Mouse (Mus musculus): ENCODE results near the gene Xpo6.
A peak's percentile ranks its signal among the peaks of the same experiment; 100 is the strongest.

The Xpo6 gene

GRCm38 (mm10) chr7:126194175-126194574 lies 6.1 kb downstream of the Xpo6 start:
- no peak for DNase-seq (ENCODE audit: low spot score in 2 of 2)

- no peak for DNase-seq (ENCODE audit: low spot score in 2 of 2)
Observed at GRCm38 (mm10) chr7:126191471-126191870, 8.8 kb downstream of the Xpo6 start.

GRCm38 (mm10) chr7:126189517-126189916 lies 10.8 kb downstream of the Xpo6 start:
- no peak for DNase-seq (ENCODE audit: low spot score in 2 of 2)

- DNase-seq (ENCODE audit: low spot score in 2 of 2), result no peak
Observed at GRCm38 (mm10) chr7:126185999-126186398, 14.3 kb downstream of the Xpo6 start.

GRCm38 (mm10) chr7:126183583-126183982 lies 16.7 kb downstream of the Xpo6 start:
- no peak for DNase-seq (ENCODE audit: low spot score in 2 of 2)

- no peak for DNase-seq (ENCODE audit: low spot score in 2 of 2)
Observed at GRCm38 (mm10) chr7:126181487-126181886, 18.8 kb downstream of the Xpo6 start.

GRCm38 (mm10) chr7:126180956-126181355 lies 19.3 kb downstream of the Xpo6 start:
- DNase-seq (ENCODE audit: low spot score in 2 of 2), result peak in 1 of 2 experiments; percentile 10

DNA sequence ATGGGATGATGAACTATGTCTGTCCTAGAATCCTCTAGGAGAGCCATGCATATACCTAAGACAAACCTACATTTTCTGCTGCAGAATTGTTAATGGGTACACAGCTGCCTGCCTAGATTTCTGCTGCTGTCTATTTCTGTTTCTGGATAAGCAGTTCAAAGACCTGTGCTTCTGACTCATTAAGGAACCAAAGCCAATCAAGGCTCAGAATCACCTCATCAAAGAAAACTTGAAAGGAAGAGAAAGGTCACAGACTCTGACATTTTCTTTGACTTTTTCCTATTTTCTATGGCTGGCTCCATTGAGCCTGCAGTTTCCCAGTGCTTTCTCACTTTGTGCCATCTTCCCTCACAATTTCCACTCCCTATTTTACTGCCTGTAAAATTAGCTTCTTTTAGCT lies 21.5 kb downstream of the Xpo6 start:
- DNase-seq (ENCODE audit: low spot score in 2 of 2), result no peak

- no peak for DNase-seq (ENCODE audit: low spot score in 2 of 2)
Observed at GRCm38 (mm10) chr7:126175999-126176398, 24.3 kb downstream of the Xpo6 start.

GRCm38 (mm10) chr7:126175456-126175855 lies 24.8 kb downstream of the Xpo6 start:
- no peak for DNase-seq (ENCODE audit: low spot score in 2 of 2)

DNA sequence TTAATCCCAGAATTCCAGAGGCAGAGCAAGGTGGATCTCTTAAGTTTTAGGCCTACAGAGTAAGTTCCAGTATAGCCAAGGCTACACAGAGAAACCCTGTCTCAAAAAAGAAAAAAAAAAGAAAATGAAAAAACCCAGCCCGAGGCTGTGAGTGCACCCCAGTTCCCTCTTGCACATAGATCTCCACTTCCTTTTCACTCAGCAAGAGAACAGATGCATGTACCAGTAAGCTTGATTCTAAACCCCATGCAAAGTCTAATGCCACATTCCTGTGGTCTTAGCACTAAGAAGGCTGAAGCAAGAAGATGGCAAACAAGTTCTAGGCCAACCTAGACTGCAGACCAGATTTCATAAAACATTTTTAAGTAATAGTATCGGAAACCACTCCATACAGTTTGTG lies 25.4 kb downstream of the Xpo6 start:
- DNase-seq (ENCODE audit: low spot score in 2 of 2), result no peak

DNA sequence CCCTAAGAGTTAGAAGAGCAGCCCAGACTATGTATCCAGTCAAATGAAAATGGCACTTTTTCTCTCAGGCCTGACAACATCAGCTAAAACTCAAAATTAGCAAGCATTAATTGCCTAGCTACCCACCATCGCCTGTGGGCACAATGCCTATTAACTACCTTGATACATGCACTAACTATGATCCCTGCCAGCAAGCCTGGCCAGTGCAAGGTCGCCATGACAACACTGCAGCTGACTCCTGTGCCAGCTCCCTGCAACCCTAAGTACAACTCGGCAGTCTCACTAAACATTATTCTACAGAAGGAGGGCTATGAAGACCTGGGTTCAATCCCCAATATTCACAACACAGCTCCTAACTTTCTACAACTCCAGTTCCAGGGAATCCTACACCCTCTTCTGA lies 28.3 kb downstream of the Xpo6 start:
- DNase-seq (ENCODE audit: low spot score in 2 of 2), result no peak

- no peak for DNase-seq (ENCODE audit: low spot score in 2 of 2)
Observed at GRCm38 (mm10) chr7:126168584-126168983, 31.7 kb downstream of the Xpo6 start.

DNA sequence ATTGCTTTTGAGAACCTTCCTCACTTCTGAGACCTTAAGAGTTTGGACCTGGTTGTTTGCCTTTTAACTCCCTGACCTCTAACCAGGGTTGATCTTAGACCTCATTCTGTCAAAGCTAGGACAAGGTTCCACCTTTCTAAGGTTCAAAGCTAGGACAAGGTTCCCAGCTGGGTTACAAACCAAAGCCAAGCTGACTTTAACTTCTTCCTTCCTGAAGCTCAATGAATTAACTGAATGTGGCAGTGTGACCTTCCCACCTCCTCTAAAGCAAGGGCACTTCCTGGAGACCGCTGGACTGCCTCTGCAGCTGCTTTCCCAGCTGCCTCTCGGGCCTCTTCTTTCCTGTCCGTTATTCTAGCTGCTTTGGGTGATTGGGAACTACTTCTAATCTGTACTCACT lies 32.9 kb downstream of the Xpo6 start:
- no peak for DNase-seq (ENCODE audit: low spot score in 2 of 2)

- DNase-seq (ENCODE audit: low spot score in 2 of 2), result no peak
Observed at GRCm38 (mm10) chr7:126166571-126166970, 33.7 kb downstream of the Xpo6 start.

DNA sequence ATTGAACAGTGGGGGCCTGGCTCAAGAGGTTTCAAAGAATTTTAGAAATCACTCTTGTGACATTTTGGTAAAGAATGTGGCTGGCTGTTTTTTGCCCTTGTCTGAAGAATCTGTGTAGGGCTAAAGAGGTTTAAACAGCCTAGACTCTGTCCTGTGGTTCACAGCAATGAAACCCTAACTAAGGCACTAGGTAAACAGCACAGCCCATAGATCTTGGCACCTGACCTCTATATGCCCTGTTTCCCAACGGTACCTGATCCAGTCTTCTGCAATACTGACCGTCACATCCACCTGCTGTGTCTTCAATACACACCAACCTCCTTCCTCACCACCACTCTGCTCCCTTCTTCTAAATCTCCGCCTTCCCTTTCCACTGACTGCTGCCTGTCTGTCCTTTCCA lies 42.1 kb downstream of the Xpo6 start:
- DNase-seq (ENCODE audit: low spot score in 2 of 2), result no peak

- no peak for DNase-seq (ENCODE audit: low spot score in 2 of 2)
Observed at GRCm38 (mm10) chr7:126155746-126156145, 44.6 kb downstream of the Xpo6 start.

GRCm38 (mm10) chr7:126154731-126155130 lies 45.6 kb downstream of the Xpo6 start:
- DNase-seq (ENCODE audit: low spot score in 2 of 2), result no peak

DNA sequence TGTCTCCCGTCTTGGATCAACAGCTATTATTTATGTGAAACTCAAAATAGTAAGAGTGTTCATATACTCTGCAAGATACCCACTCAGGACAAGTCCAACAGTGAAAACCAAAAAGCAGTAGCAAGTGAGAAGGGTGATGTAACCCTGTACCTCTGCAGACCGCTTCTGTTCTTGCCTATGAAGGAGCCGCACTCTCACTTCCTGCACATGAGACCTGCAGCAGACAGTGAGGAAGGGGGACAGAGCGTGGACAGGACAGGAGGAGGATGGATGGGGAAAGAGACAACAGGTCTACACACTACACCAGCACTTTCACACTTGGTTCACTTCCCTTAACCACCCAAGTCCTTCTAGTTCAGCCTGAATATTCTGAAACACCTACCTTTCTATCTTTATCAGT lies 48.0 kb downstream of the Xpo6 start:
- no peak for DNase-seq (ENCODE audit: low spot score in 2 of 2)

GRCm38 (mm10) chr7:126146156-126146555 lies 54.1 kb downstream of the Xpo6 start:
- no peak for DNase-seq (ENCODE audit: low spot score in 2 of 2)

- peak in 1 of 2 experiments; percentile 8 for DNase-seq (ENCODE audit: low spot score in 2 of 2)
Observed at GRCm38 (mm10) chr7:126144364-126144763, 55.9 kb downstream of the Xpo6 start.

DNA sequence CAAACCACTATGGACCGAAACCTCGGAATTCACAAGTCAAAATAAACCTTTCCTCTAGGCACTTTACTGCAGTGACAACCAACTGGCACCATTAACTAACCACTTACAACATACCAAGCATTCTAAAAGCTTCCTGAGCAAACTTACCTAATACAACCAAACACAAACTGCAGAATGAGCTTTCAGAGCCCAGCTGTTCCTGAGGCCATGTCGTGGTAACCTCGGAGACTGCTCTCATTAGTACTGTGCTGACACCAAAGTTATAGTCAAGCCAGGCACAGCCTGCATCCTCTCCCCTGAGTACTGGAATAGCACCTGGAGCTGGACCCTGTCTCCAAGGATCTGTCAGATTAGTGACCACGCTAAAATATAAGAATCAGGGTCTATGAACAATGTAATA lies 62.5 kb downstream of the Xpo6 start:
- DNase-seq (ENCODE audit: low spot score in 2 of 2), result no peak

GRCm38 (mm10) chr7:126135391-126135790 lies 64.9 kb downstream of the Xpo6 start:
- DNase-seq (ENCODE audit: low spot score in 2 of 2), result no peak

DNA sequence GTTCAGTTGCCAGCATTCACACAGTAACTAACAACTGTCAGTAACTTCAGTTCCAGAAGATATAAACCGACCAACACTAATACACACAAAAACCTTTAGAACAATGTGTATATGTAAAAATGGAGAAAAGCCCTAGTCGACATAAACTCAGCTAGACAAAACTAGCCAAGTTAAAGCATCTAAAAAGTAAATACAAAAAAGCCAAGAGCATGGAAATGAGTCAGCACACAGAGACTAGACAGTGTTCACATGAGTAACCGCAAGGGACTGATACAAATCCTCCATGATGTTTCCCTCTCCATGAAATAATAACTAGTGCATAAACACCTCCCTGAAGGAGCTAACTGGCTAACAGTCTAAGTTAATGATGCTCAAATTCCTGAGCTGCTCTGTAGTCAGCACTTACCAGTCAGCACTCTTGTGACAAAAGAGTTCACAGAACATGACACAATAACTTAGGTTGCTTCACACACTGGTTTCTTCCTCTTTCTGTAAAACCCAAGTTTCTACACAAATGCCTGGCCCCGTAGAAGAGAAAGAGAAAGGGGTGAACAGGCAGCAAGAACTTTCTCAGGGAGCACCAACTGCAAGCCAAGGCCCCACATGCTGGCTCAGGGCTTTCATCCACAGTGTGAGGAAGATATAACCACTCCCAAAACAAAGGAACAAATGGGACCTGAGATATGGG lies 65.5 kb downstream of the Xpo6 start:
- DNase-seq (ENCODE audit: low spot score in 2 of 2), result peak; percentile 16 to 23
